Mouse (Mus musculus) CH12.LX (cell line): ENCODE data around the gene Islr. TPM values are rescaled to one million over a fixed set of nuclear protein-coding genes. Genes with fewer than 3 reads are reported as not detected.

Experiments used
- DNase-seq: peaks from one replicate; pipeline ENCODE4 v3.0.0-alpha.2; 2013; ENCODE audit errors: extremely low read depth
- H3K27ac ChIP-seq: 2 replicates; pipeline ENCODE4 v1.5.1; 2012; ENCODE audit warnings: low read depth, mild to moderate bottlenecking, control low read depth, moderate library complexity; ENCODE audit not compliant: insufficient read depth
- H3K27me3 ChIP-seq: replicated peaks from 2 replicates; pipeline ENCODE3; 2012; ENCODE audit warnings: inconsistent platforms
- H3K36me3 ChIP-seq, 2 experiments: replicated peaks in 1 of 2; 2 replicates each; pipeline versions ENCODE3 to v1.6.1; 2012; ENCODE audit warnings: inconsistent platforms in 1 of 2, low read length in 1 of 2, mild to moderate bottlenecking in 1 of 2, mixed read lengths in 1 of 2, moderate library complexity in 1 of 2; ENCODE audit not compliant: control insufficient read depth in 1 of 2, insufficient read depth in 1 of 2
- H3K4me1 ChIP-seq, 2 experiments: 2 replicates each; pipeline ENCODE4 v1.6.1; 2012; ENCODE audit warnings: inconsistent platforms in 1 of 2, moderate library complexity in 1 of 2; ENCODE audit not compliant: insufficient read depth in 2 of 2, control insufficient read depth in 1 of 2
- H3K4me2 ChIP-seq: 2 replicates; pipeline ENCODE4 v1.6.1; 2012; ENCODE audit warnings: low read depth, mild to moderate bottlenecking, control low read depth; ENCODE audit not compliant: poor library complexity, insufficient read depth, severe bottlenecking
- H3K4me3 ChIP-seq, 3 experiments: fragments of 150-350 bp in 1 of 3; sonication (generic) in 1 of 3; replicated peaks in 1 of 3; 2 replicates each; pipeline versions ENCODE3 to v1.5.1; 2011 to 2012; ENCODE audit warnings: low read depth in 2 of 3, low read length in 2 of 3, mild to moderate bottlenecking in 2 of 3, moderate library complexity in 2 of 3, control low read depth in 1 of 3, improper control_type of control experiment in 1 of 3, inconsistent platforms in 1 of 3, mixed read lengths in 1 of 3; ENCODE audit not compliant: poor library complexity in 1 of 3
- H3K79me2 ChIP-seq: replicated peaks from 2 replicates; pipeline ENCODE4 v1.6.1; 2012; ENCODE audit warnings: mild to moderate bottlenecking, moderate library complexity; ENCODE audit not compliant: control insufficient read depth, poor library complexity, insufficient read depth, severe bottlenecking; ENCODE audit errors: extremely low read depth
- H3K9ac ChIP-seq: 2 replicates; pipeline ENCODE4 v1.6.1; 2012; ENCODE audit warnings: low read depth, mild to moderate bottlenecking, control low read depth, moderate library complexity; ENCODE audit not compliant: insufficient read depth
- H3K9me3 ChIP-seq: replicated peaks from 2 replicates; pipeline ENCODE3; 2012; ENCODE audit warnings: low read length, inconsistent platforms, mixed read lengths
- BHLHE40 ChIP-seq: IDR thresholded peaks from 2 replicates; pipeline ENCODE4 v1.6.1; 2011; ENCODE audit warnings: mild to moderate bottlenecking, low read depth, low read length, improper control_type of control experiment
- CHD1 ChIP-seq: IDR thresholded peaks from 2 replicates; pipeline ENCODE4 v1.6.1; 2012; ENCODE audit warnings: low read depth, low read length, improper control_type of control experiment, inconsistent platforms
- E2F4 ChIP-seq: IDR thresholded peaks from 2 replicates; pipeline ENCODE4 v1.6.1; 2011; ENCODE audit warnings: low read depth, low read length, improper control_type of control experiment; ENCODE audit not compliant: insufficient replicate concordance
- EP300 ChIP-seq: IDR thresholded peaks from 2 replicates; pipeline ENCODE4 v1.6.1; 2011; ENCODE audit warnings: low read length, improper control_type of control experiment
- JUN ChIP-seq: IDR thresholded peaks from 2 replicates; pipeline ENCODE4 v1.6.1; 2011; ENCODE audit warnings: low read depth, mild to moderate bottlenecking, low read length, improper control_type of control experiment, moderate library complexity; ENCODE audit not compliant: insufficient read depth
- MXI1 ChIP-seq: IDR thresholded peaks from 2 replicates; pipeline ENCODE4 v1.6.1; 2011; ENCODE audit warnings: mild to moderate bottlenecking, low read depth, low read length, improper control_type of control experiment
- POLR2A ChIP-seq: IDR thresholded peaks from 2 replicates; pipeline ENCODE4 v1.6.1; 2011; ENCODE audit warnings: low read depth, mild to moderate bottlenecking, improper control_type of control experiment, low read length
- POLR2AphosphoS2 ChIP-seq: IDR thresholded peaks from 2 replicates; pipeline ENCODE4 v1.6.1; 2011; ENCODE audit warnings: low read depth, low read length, improper control_type of control experiment
- RAD21 ChIP-seq: IDR thresholded peaks from 2 replicates; pipeline ENCODE4 v1.6.1; 2011; ENCODE audit warnings: low read depth, mild to moderate bottlenecking, low read length, improper control_type of control experiment, moderate library complexity
- RCOR1 ChIP-seq: conservative IDR thresholded peaks from 2 replicates; pipeline ENCODE4 v1.6.1; 2012; ENCODE audit warnings: low read depth, mild to moderate bottlenecking, inconsistent platforms, low read length, improper control_type of control experiment
- SIN3A ChIP-seq: IDR thresholded peaks from 2 replicates; pipeline ENCODE4 v1.6.1; 2012; ENCODE audit warnings: low read length, improper control_type of control experiment, inconsistent platforms
- SMC3 ChIP-seq: IDR thresholded peaks from 2 replicates; pipeline ENCODE4 v1.6.1; 2011; ENCODE audit warnings: low read depth, low read length, improper control_type of control experiment
- USF2 ChIP-seq: conservative IDR thresholded peaks from 2 replicates; pipeline ENCODE4 v1.6.1; 2011; ENCODE audit warnings: low read depth, low read length, improper control_type of control experiment
- ZC3H11A ChIP-seq: IDR thresholded peaks from 2 replicates; pipeline ENCODE4 v1.6.1; 2012; ENCODE audit warnings: low read depth, mild to moderate bottlenecking, inconsistent platforms, low read length, improper control_type of control experiment
- ZMIZ1 ChIP-seq: IDR thresholded peaks from 2 replicates; pipeline ENCODE4 v1.6.1; 2012; ENCODE audit warnings: low read depth, mild to moderate bottlenecking, inconsistent platforms, low read length, improper control_type of control experiment
- dilution Hi-C: fragments of 300-500 bp; cut with MboI; formaldehyde crosslinking; loops from 2 replicates; pipeline ENCODE4 v1.14.3; 2020; ENCODE audit warnings: low sequenced_read_pairs; ENCODE audit not compliant: extremely low pct_unique_long_range_greater_than_20kb, extremely low pct_ligation_motif_present
- in situ Hi-C: fragments of 300-500 bp; cut with MboI; formaldehyde crosslinking; loops from 3 replicates; pipeline ENCODE4 v1.14.3; 2019; ENCODE audit warnings: low sequenced_read_pairs, low pct_ligation_motif_present, low pct_unique_long_range_greater_than_20kb, mixed read lengths
- polyA plus RNA-seq: library from polyadenylated mRNA; unstranded; fragments of >175 nt; gene quantifications from 2 replicates; pipeline ENCODE4 v1.2.1, GENCODE M21; 2012; ENCODE audit warnings: low read depth; ENCODE audit not compliant: insufficient read length
- total RNA-seq, 2 experiments: library from RNA; depleted of rRNA; stranded (reverse); fragments of 300-350 nt in 1 of 2; fragments of >200 nt in 1 of 2; gene quantifications; 2 replicates each; pipeline ENCODE4 v1.2.3; 2012 to 2014

Islr gene
- total and polyA plus RNA-seq, 3 experiments: not detected

GRCm38 (mm10) chr9:58241780-58242485, 37.8 kb upstream of the Islr start:
- Histone ChIP-seq H3K36me3 (peaks cover 22 to 68% of the 10 kb centered on the region in 2 experiments), H3K4me2 (peak overlapping the region; percentile 48; the same call in 1 of the 2 replicates), H3K4me1 (peaks cover 19 to 56% of the 10 kb centered on the region in 2 experiments), H3K9ac (peak overlapping the region; percentile 50), H3K27ac (no peak overlapping the region; the same call in 1 of the 2 replicates), H3K27me3 (no peaks in the 10 kb centered on the region), H3K9me3 (no peaks in the 10 kb centered on the region), H3K79me2 (peaks cover 54% of the 10 kb centered on the region), H3K4me3 (no peak overlapping the region)
- in situ Hi-C loops (no loop called here), dilution Hi-C loops (no loop called here)
- no peak for DNase-seq
- TF ChIP-seq POLR2A: no peak
- TF ChIP-seq POLR2AphosphoS2: no peak
- no peak for TF ChIP-seq CHD1

GRCm38 (mm10) chr9:58234502-58235015, 30.5 kb upstream of the Islr start:
- in situ Hi-C loops: no loop called here
- H3K27me3 ChIP-seq: no peaks in the 10 kb centered on the region
- no peak overlapping the region for H3K4me3 ChIP-seq
- TF ChIP-seq EP300 (no peak), POLR2A (no peak), RCOR1 (no peak), RAD21 (no peak), POLR2AphosphoS2 (no peak), JUN (no peak), BHLHE40 (no peak), ZC3H11A (no peak)
- no peak for DNase-seq
- H3K36me3 ChIP-seq: peaks cover 50 to 72% of the 10 kb centered on the region in 2 experiments
- H3K79me2 ChIP-seq: peaks cover 4% of the 10 kb centered on the region
- no peak overlapping the region for H3K9ac ChIP-seq
- dilution Hi-C loops: no loop called here
- H3K9me3 ChIP-seq: no peaks in the 10 kb centered on the region
- H3K4me1 ChIP-seq: peaks cover 3 to 21% of the 10 kb centered on the region in 2 experiments; a peak in 3 of 4 replicates
- H3K27ac ChIP-seq: no peak overlapping the region
- H3K4me2 ChIP-seq: no peak overlapping the region

GRCm38 (mm10) chr9:58232374-58232773, 28.3 kb upstream of the Islr start:
- no peak overlapping the region for H3K9ac ChIP-seq
- H3K4me1 ChIP-seq: peaks cover 0 to 21% of the 10 kb centered on the region in 2 experiments; a peak in 2 of 4 replicates
- no peak overlapping the region for H3K4me2 ChIP-seq
- H3K4me3 ChIP-seq: no peak overlapping the region
- TF ChIP-seq POLR2A: no peak
- no peak for TF ChIP-seq USF2
- TF ChIP-seq ZMIZ1: no peak
- TF ChIP-seq SIN3A: no peak
- TF ChIP-seq E2F4: no peak
- no peak for TF ChIP-seq SMC3
- no peak for TF ChIP-seq ZC3H11A
- no peak for TF ChIP-seq MXI1
- TF ChIP-seq BHLHE40: no peak
- no peaks in the 10 kb centered on the region for H3K9me3 ChIP-seq
- peaks cover 67 to 81% of the 10 kb centered on the region in 2 experiments for H3K36me3 ChIP-seq
- in situ Hi-C loops (no loop called here), dilution Hi-C loops (no loop called here)
- H3K27me3 ChIP-seq: no peaks in the 10 kb centered on the region
- H3K79me2 ChIP-seq: no peaks in the 10 kb centered on the region; the same call in 1 of the 2 replicates
- no peak for DNase-seq
- H3K27ac ChIP-seq: no peak overlapping the region
